In genomic region chr1:21218489-21218919, GRCm38 (mm10) we compare ENCODE assay signal across 8 mouse cellular contexts. TPM values are rescaled to one million over a fixed set of nuclear protein-coding genes. Genes with fewer than 3 reads are reported as not detected.
DNase-seq lines count a peak whose midpoint lies in the region; ATAC-seq and TF ChIP-seq lines count a peak whose summit lies in the region.

TSS of gene Tmem14a (plus strand) at chr1:21218575.

- H3K9ac ChIP-seq in embryonic facial prominence, embryonic 15.5 days = peak within 1 kb of the TSS; percentile 65
- H3K9ac ChIP-seq in kidney, embryonic 14.5 days (ENCODE audit: low read depth, low read length) = peak within 1 kb of the TSS; percentile 72
- peak within 1 kb of the TSS; percentile 80 for H3K9ac ChIP-seq in limb, embryonic 15.5 days

- H3K4me1 ChIP-seq in bone marrow, adult 2 months (ENCODE audit: control insufficient read depth, insufficient read depth, low read length) = no peaks in the 10 kb centered on the region
- peaks cover 5% of the 10 kb centered on the region; the same call in 1 of the 2 replicates for H3K4me1 ChIP-seq in embryonic facial prominence, embryonic 15.5 days
- H3K4me1 ChIP-seq in kidney, embryonic 14.5 days (ENCODE audit: control insufficient read depth, insufficient read depth, low read length) = 0 out of 2 replicates have a peak, but pooled peaks cover 3% of the 10 kb centered on the region
- H3K4me1 ChIP-seq in limb, embryonic 15.5 days = peaks cover 5% of the 10 kb centered on the region; the same call in 1 of the 2 replicates

- no peaks in the 10 kb centered on the region for H3K36me3 ChIP-seq in embryonic facial prominence, embryonic 15.5 days
- H3K36me3 ChIP-seq in kidney, embryonic 14.5 days (ENCODE audit: control insufficient read depth, insufficient read depth, low read length) = no peaks in the 10 kb centered on the region
- no peaks in the 10 kb centered on the region for H3K36me3 ChIP-seq in limb, embryonic 15.5 days

- H3K27ac ChIP-seq in bone marrow, adult 2 months (ENCODE audit: control insufficient read depth, insufficient read depth, low read depth, low read length, poor library complexity) = peak within 1 kb of the TSS; percentile 67
- H3K27ac ChIP-seq in embryonic facial prominence, embryonic 15.5 days (replicated peaks) = peak within 1 kb of the TSS; percentile 82
- H3K27ac ChIP-seq in kidney, embryonic 14.5 days (ENCODE audit: low read depth, low read length) = peak within 1 kb of the TSS; percentile 60; the same call in 1 of the 2 replicates
- H3K27ac ChIP-seq in limb, embryonic 15.5 days = peak within 1 kb of the TSS; percentile 79

- no peaks in the 10 kb centered on the region for H3K27me3 ChIP-seq in embryonic facial prominence, embryonic 15.5 days
- no peaks in the 10 kb centered on the region for H3K27me3 ChIP-seq in kidney, embryonic 14.5 days (ENCODE audit: control insufficient read depth, insufficient read depth, low read length)
- no peaks in the 10 kb centered on the region for H3K27me3 ChIP-seq in limb, embryonic 15.5 days

- peak within 1 kb of the TSS; percentile 70 for H3K4me2 ChIP-seq in embryonic facial prominence, embryonic 15.5 days (replicated peaks)
- peak within 1 kb of the TSS; percentile 62 for H3K4me2 ChIP-seq in kidney, embryonic 14.5 days (replicated peaks; ENCODE audit: low read depth, low read length)
- H3K4me2 ChIP-seq in limb, embryonic 15.5 days = peak within 1 kb of the TSS; percentile 63

- TF ChIP-seq CTCF in bone marrow, adult 2 months (IDR thresholded peaks at IDR 0.05; ENCODE audit: control insufficient read depth, insufficient read depth, low read length) = peak; percentile 80

- 0% methylated on average over 17 of the region's 17 CpGs for WGBS in bone marrow, adult 2 months
- 2% methylated on average over 17 of the region's 17 CpGs for WGBS in embryonic facial prominence, embryonic 15.5 days
- WGBS in kidney, embryonic 14.5 days = 0% methylated on average over 17 of the region's 17 CpGs
- WGBS in limb, embryonic 15.5 days = 0% methylated on average over 17 of the region's 17 CpGs

- peak; percentile 59; the same call in 1 of the 2 replicates for TF ChIP-seq POLR2A in bone marrow, adult 2 months (IDR thresholded peaks at IDR 0.05; ENCODE audit: borderline replicate concordance, control insufficient read depth, low read depth, low read length)

- DNase-seq in 416B (ENCODE audit: low read depth) = peak; percentile 85
- DNase-seq in heart, adult 9 months (ENCODE audit: low spot score in 2 of 2) = peak; percentile 86 to 90
- peak; percentile 55 to 79 for DNase-seq in monocyte, adult 2 months (ENCODE audit: low read depth in 1 of 2, low spot score in 2 of 2)
- DNase-seq in spleen, postnatal 36 days (ENCODE audit: low spot score in 2 of 2) = peak; percentile 89 to 90

- peak; percentile 83 for ATAC-seq in embryonic facial prominence, embryonic 15.5 days (ENCODE audit: insufficient number of reproducible peaks, low FRiP score, low TSS enrichment, low read depth)
- peak; percentile 95 for ATAC-seq in kidney, embryonic 14.5 days (ENCODE audit: low FRiP score, low TSS enrichment)
- ATAC-seq in limb, embryonic 15.5 days (ENCODE audit: insufficient number of reproducible peaks, low FRiP score, low TSS enrichment, low read depth) = peak; percentile 78

- H3K4me3 ChIP-seq in bone marrow, adult 2 months (replicated peaks; ENCODE audit: control insufficient read depth, low read depth, low read length) = peak within 1 kb of the TSS; percentile 89
- H3K4me3 ChIP-seq in embryonic facial prominence, embryonic 15.5 days (replicated peaks) = peak within 1 kb of the TSS; percentile 68
- H3K4me3 ChIP-seq in kidney, embryonic 14.5 days (ENCODE audit: low read length) = peak within 1 kb of the TSS; percentile 63
- H3K4me3 ChIP-seq in limb, embryonic 15.5 days = peak within 1 kb of the TSS; percentile 68

- H3K9me3 ChIP-seq in embryonic facial prominence, embryonic 15.5 days (replicated peaks) = no peaks in the 10 kb centered on the region
- no peaks in the 10 kb centered on the region for H3K9me3 ChIP-seq in kidney, embryonic 14.5 days (ENCODE audit: control insufficient read depth, low read length)
- H3K9me3 ChIP-seq in limb, embryonic 15.5 days = no peaks in the 10 kb centered on the region

RNA-seq across cellular contexts. Expression of gene Tmem14a, which starts in this region (rescaled TPM):
- 1.7 TPM in 1 of 2 replicates, not detected in the other for polyA plus RNA-seq in bone marrow, adult 2 months (2011; ENCODE audit: insufficient read depth, insufficient read length, low replicate concordance, missing spikeins)
- 10.5 and 11.5 TPM in 2 replicates for polyA plus RNA-seq in embryonic facial prominence, embryonic 15.5 days (2015; fragmentation: Nextera tagmentation; extraction: Ambion mirVana)
- polyA plus RNA-seq in kidney, embryonic 14.5 days (2014; fragmentation: Nextera tagmentation; extraction: Ambion mirVana) = 9.3 and 10.3 TPM in 2 replicates
- 11.6 TPM in 2 replicates for polyA plus RNA-seq in limb, embryonic 15.5 days (2015; fragmentation: Nextera tagmentation; extraction: Ambion mirVana)

Comparison
In these comparisons a context has a peak if more than half of its experiments do, and no peak if none do; other contexts are left out.
1. Peak in every context shown above with its lines: DNase-seq, ATAC-seq, H3K4me3 ChIP-seq and H3K27ac ChIP-seq.